Mouse (Mus musculus) embryo, embryonic 9.5 days (tissue): ENCODE measurements around the gene Gm5416.
"Not testable (repeated sequence)": the region's sequence is repeated elsewhere in the genome, so short reads cannot be mapped to it uniquely, and the experiment has no call there.

ENCODE experiments used
- DNase-seq: peaks from one replicate; pipeline ENCODE4 v3.0.0-alpha.2; 2017; ENCODE audit errors: extremely low spot score

Gm5416 gene

GRCm38 (mm10) chr16:36209967-36210453 is at the start of gene Gm5416:
TSS of gene Gm5416 (plus strand) at chr16:36210403.
- no peak for DNase-seq

- not testable (repeated sequence) for DNase-seq
These were observed 42.4 kb upstream of the Gm5416 start for GRCm38 (mm10) chr16:36167841-36168240.

DNA sequence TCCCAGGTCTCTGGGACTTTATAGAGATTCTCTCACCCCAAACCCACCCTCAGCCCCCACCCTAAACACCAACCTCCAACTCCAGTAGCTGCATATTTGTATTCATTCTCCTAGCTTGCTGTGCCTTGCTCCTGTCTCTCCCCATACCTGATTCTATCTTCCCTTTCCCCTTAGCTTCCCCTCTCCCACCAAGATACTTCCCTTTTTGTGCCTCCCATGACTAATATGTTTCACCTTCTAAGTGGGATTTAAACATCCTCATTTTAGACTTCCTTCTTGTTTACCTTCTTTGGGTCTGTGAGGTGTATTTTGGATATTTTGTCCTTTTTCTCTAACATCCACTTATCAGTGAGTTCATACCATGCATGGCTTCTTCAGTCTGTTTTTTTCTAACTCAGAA is 34.1 kb upstream of the Gm5416 start:
- no peak for DNase-seq

DNA sequence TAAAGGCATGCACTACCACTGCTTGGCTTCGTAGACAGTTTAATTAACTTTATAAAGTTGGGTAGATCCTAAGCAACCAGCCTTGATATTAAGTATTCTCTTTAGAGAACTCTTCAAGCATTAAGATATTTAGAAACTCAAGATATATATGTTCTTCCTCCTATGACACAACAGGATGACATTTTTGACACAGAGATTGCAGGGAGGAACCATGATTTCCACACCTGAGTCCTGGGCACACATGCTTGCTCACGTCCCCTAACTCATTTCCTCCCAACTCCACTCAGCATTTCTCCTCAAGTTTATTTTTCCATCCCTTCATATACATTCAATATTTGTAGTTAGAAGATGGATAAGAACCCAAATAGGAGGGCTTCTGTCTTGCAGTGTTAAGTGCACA is 30.3 kb upstream of the Gm5416 start:
- DNase-seq = no peak

DNA sequence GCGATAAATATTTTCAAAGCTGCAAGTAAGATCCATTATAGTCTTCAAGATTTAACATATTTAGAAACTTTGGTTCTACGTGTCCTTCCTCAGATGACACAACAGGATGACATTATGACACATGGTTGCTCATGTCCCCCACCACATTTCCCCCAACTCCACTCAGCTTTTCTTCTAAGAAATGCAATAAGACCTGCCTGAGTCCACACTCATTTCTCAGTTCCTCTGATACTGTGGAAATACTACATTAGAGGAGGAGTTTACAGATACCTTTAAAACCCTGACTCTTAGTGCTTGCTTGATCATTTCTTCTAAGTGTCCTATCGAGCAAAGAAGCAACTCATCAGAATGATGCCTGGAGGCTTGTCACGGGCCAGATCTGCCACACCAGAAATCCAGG is 26.3 kb upstream of the Gm5416 start, which contains the start of gene Gm5483:
Gene Gm5483 (plus strand): TSS at position 301 of the 400 bp plus-strand sequence.
- not testable (repeated sequence) for DNase-seq

- peak; percentile 2 for DNase-seq
These were observed 11.0 kb upstream of the Gm5416 start for GRCm38 (mm10) chr16:36199226-36199625.

DNA sequence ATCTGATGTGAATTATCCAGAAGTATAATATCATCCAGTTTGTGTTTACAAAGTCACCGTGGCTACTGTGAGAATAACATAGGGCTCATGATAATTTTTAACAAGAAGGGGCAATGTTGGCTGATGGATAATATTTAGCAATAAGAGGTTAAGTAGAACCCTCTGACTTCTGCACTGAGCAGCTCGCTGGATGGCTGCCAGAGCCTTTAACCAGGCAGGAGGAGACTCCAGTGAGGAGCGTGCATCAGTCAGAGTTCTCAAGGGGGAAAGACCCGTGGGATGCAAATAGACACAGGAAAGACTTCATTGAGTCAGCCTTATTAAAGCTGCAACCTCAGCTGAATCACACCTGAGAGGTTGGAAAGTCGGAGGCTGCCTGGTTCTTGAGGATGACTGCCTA is 6.4 kb upstream of the Gm5416 start:
- DNase-seq = no peak

- not testable (repeated sequence) for DNase-seq
These were observed 4.5 kb upstream of the Gm5416 start for GRCm38 (mm10) chr16:36205684-36206083.

DNA sequence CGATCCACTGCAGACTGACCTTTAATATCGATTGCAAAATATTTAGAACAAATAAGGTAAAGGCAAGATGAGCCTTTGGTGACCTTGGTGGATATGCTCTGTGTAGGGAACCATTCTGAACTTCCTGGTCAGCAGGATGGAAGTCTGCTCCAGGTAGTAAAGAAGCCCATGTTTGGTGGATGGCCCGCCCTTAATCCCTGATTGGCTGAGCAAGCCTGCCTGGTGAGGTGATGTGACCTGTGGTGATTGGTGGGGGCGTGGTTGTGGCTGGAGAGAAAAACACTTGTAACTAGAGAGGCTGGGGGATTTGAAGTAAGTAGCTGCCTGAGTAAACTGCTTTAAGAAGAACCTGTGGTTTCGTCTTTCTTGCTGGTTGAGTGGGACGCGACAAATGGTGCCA is 11.0 kb downstream of the Gm5416 start, which contains the start of gene 2010005H15Rik:
Gene 2010005H15Rik (plus strand): TSS at position 301 of the 400 bp plus-strand sequence.
- not testable (repeated sequence) for DNase-seq

- not testable (repeated sequence) for DNase-seq
These were observed 50.4 kb downstream of the Gm5416 start for GRCm38 (mm10) chr16:36260585-36260984.
